Mouse (Mus musculus) C2C12 (cell line): ENCODE results near the gene Nectin1. TPM values are rescaled to one million over a fixed set of nuclear protein-coding genes. Genes with fewer than 3 reads are reported as not detected.
A peak's percentile ranks its signal among the peaks of the same experiment; 100 is the strongest.

Experiments
- H3K27me3 ChIP-seq: one replicate; pipeline ENCODE4 v1.6.1; 2011; ENCODE audit not compliant: control insufficient read depth, insufficient read depth, insufficient read length
- H3K36me3 ChIP-seq: one replicate; pipeline ENCODE4 v1.6.1; 2011; ENCODE audit not compliant: control insufficient read depth, insufficient read depth
- H3K4me3 ChIP-seq: one replicate; pipeline ENCODE4 v1.5.1; 2011; ENCODE audit warnings: mild to moderate bottlenecking, control low read depth; ENCODE audit not compliant: poor library complexity, insufficient read depth, severe bottlenecking
- H3K79me2 ChIP-seq: one replicate; pipeline ENCODE4 v1.6.1; 2011; ENCODE audit not compliant: control insufficient read depth, insufficient read depth
- H3K79me3 ChIP-seq: one replicate; pipeline ENCODE4 v1.6.1; 2011; ENCODE audit warnings: low read depth, control low read depth
- H3ac ChIP-seq: one replicate; pipeline ENCODE3; 2011; ENCODE audit warnings: low read depth; ENCODE audit not compliant: control insufficient read depth, insufficient read length
- CEBPB ChIP-seq: IDR thresholded peaks from one replicate; pipeline ENCODE4 v1.6.1; 2011; ENCODE audit warnings: low read depth, mild to moderate bottlenecking, control low read depth, moderate library complexity
- CTCF ChIP-seq: IDR thresholded peaks from one replicate; pipeline ENCODE4 v1.5.1; 2011; ENCODE audit not compliant: control insufficient read depth, insufficient read depth, insufficient read length
- FOSL1 ChIP-seq: IDR thresholded peaks from one replicate; pipeline ENCODE4 v1.8.0; 2011; ENCODE audit warnings: mild to moderate bottlenecking, low read length; ENCODE audit not compliant: poor library complexity, insufficient read depth, severe bottlenecking
- MAX ChIP-seq: IDR thresholded peaks from one replicate; pipeline ENCODE4 v1.6.1; 2011; ENCODE audit warnings: mild to moderate bottlenecking, control low read depth
- MYOD1 ChIP-seq: IDR thresholded peaks from one replicate; pipeline ENCODE4 v1.6.1; 2011; ENCODE audit warnings: low read depth; ENCODE audit not compliant: control insufficient read depth, insufficient read length
- MYOG ChIP-seq: IDR thresholded peaks from one replicate; pipeline ENCODE4 v1.6.1; 2011; ENCODE audit not compliant: control insufficient read depth, insufficient read length; ENCODE audit errors: extremely low read depth
- USF1 ChIP-seq: IDR thresholded peaks from one replicate; pipeline ENCODE4 v1.6.1; 2011; ENCODE audit warnings: low read depth, mild to moderate bottlenecking, control low read depth, moderate library complexity
- long read RNA-seq, 2 experiments: library from polyadenylated mRNA; unstranded; transcript quantifications; one replicate each; pipeline ENCODE4 v2.0.0; 2019 to 2020
- polyA plus RNA-seq: library from polyadenylated mRNA; unstranded; fragments of >200 nt; fragmentation: generic; extraction: Trizol; gene quantifications from one replicate; pipeline ENCODE4 v1.2.1, GENCODE M21; 2012; ENCODE audit warnings: missing spikeins

Gene Nectin1
- polyA plus RNA-seq = 3.0 TPM
- long read RNA-seq, experiment 1, partial matches to known transcripts = 0 of 3 reads
- long read RNA-seq, experiment 1, other reads (novel, unspliced or antisense) = 3 of 3 reads
- long read RNA-seq, experiment 2, partial matches to known transcripts = 0 of 8 reads
- long read RNA-seq, experiment 2, other reads (novel, unspliced or antisense) = 8 of 8 reads

- Histone ChIP-seq H3K79me2 (no peaks in the 10 kb centered on the region), H3K79me3 (no peaks in the 10 kb centered on the region), H3K27me3 (no peaks in the 10 kb centered on the region), H3K4me3 (peak within 1 kb of the TSS; percentile 32), H3K36me3 (no peaks in the 10 kb centered on the region), H3ac (peak within 1 kb of the TSS; percentile 92)
- no peak for TF ChIP-seq USF1
- TF ChIP-seq FOSL1 = no peak
- TF ChIP-seq MYOD1 = no peak
- TF ChIP-seq CEBPB = no peak
- TF ChIP-seq MAX = no peak
- TF ChIP-seq MYOG = no peak
- peak; percentile 85 for TF ChIP-seq CTCF
Observed at GRCm38 (mm10) chr9:43743647-43744137, at the start of gene Nectin1. Gene Nectin1 (plus strand): TSS chr9:43743984.

- Histone ChIP-seq H3K27me3 (no peaks in the 10 kb centered on the region), H3ac (no peak overlapping the region), H3K36me3 (no peaks in the 10 kb centered on the region), H3K4me3 (no peak overlapping the region), H3K79me3 (no peaks in the 10 kb centered on the region), H3K79me2 (no peaks in the 10 kb centered on the region)
- no peak for TF ChIP-seq FOSL1
- TF ChIP-seq CEBPB = no peak
- TF ChIP-seq CTCF = no peak
- TF ChIP-seq MAX = no peak
Observed at GRCm38 (mm10) chr9:43698080-43698712, 45.6 kb upstream of the Nectin1 start.

GRCm38 (mm10) chr9:43698841-43699240 lies 44.9 kb upstream of the Nectin1 start:
- no peak for TF ChIP-seq FOSL1
- no peak for TF ChIP-seq CTCF
- TF ChIP-seq MYOG = no peak
- TF ChIP-seq MYOD1 = no peak
- TF ChIP-seq MAX = no peak
- TF ChIP-seq USF1 = no peak
- no peak for TF ChIP-seq CEBPB
- Histone ChIP-seq H3K36me3 (no peaks in the 10 kb centered on the region), H3K79me2 (no peaks in the 10 kb centered on the region), H3K27me3 (no peaks in the 10 kb centered on the region), H3K4me3 (no peak overlapping the region), H3K79me3 (no peaks in the 10 kb centered on the region), H3ac (no peak overlapping the region)

DNA sequence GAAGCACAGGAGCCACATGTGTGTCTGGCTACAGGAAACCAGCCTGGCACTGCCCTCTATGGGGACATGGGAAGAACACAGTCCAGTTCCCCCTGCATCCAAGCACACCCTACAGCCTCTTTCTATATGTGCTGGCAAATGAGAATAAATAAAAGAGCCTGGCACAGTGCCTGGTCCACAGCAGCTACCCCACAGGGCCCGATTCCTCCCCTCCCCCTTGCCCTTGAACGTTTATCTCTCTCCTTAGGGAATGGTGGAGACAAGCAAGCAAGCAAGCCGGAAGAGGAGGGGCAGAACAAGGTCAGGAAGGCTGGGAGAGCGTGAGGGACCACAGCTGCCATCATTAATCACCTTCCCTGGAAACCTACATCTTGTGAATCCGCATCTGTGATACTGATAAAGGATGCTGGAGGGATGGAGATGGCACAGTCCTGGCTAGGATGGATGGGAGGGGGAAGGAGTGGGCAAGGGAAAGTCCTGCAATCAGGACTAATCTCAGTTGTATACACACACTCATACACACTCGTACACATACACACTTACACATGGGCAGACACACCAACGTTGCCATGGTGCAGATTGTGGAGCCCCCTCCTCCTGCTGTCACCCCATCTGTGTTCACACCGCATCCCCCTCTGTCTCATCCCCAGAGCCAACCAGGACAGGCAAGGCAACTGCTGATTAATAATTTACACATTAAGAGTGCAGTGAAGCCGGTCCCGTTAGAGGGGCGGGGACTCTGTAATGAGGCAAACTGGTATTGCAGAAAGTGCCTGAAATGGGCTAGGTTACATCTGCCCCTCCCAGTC lies 44.2 kb upstream of the Nectin1 start:
- no peaks in the 10 kb centered on the region for H3K79me3 ChIP-seq
- H3K27me3 ChIP-seq = no peaks in the 10 kb centered on the region
- H3K4me3 ChIP-seq = no peak overlapping the region
- H3K79me2 ChIP-seq = no peaks in the 10 kb centered on the region
- no peak overlapping the region for H3ac ChIP-seq
- H3K36me3 ChIP-seq = no peaks in the 10 kb centered on the region
- TF ChIP-seq USF1 (no peak), CTCF (no peak), MAX (no peak), MYOG (no peak), CEBPB (no peak), FOSL1 (no peak), MYOD1 (no peak)

- Histone ChIP-seq H3ac (no peak overlapping the region), H3K36me3 (no peaks in the 10 kb centered on the region), H3K4me3 (no peak overlapping the region), H3K79me2 (no peaks in the 10 kb centered on the region), H3K27me3 (no peaks in the 10 kb centered on the region), H3K79me3 (no peaks in the 10 kb centered on the region)
- TF ChIP-seq CTCF (no peak), CEBPB (no peak), MYOD1 (no peak), FOSL1 (no peak), USF1 (no peak), MAX (no peak)
Observed at GRCm38 (mm10) chr9:43700226-43700579, 43.6 kb upstream of the Nectin1 start.
